Mouse (Mus musculus) CH12.LX (cell line): ENCODE results near the gene Gpr39.

Experiments used
- ETS1 ChIP-seq: conservative IDR thresholded peaks from 2 replicates; pipeline ENCODE4 v1.6.1; 2012; ENCODE audit warnings: low read depth, mild to moderate bottlenecking, inconsistent platforms, low read length, improper control_type of control experiment, moderate library complexity
- MAZ ChIP-seq: IDR thresholded peaks from 2 replicates; pipeline ENCODE4 v1.6.1; 2012; ENCODE audit warnings: low read depth, mild to moderate bottlenecking, inconsistent platforms, low read length, improper control_type of control experiment, moderate library complexity
- MEF2A ChIP-seq: IDR thresholded peaks from 2 replicates; pipeline ENCODE4 v1.6.1; 2014; ENCODE audit warnings: low read depth, mild to moderate bottlenecking, inconsistent platforms, low read length, improper control_type of control experiment, borderline replicate concordance
- MXI1 ChIP-seq: IDR thresholded peaks from 2 replicates; pipeline ENCODE4 v1.6.1; 2011; ENCODE audit warnings: mild to moderate bottlenecking, low read depth, low read length, improper control_type of control experiment
- NELFE ChIP-seq: IDR thresholded peaks from 2 replicates; pipeline ENCODE4 v1.6.1; 2011; ENCODE audit warnings: low read depth, low read length, improper control_type of control experiment
- POLR2A ChIP-seq: IDR thresholded peaks from 2 replicates; pipeline ENCODE4 v1.6.1; 2011; ENCODE audit warnings: low read depth, mild to moderate bottlenecking, improper control_type of control experiment, low read length
- SIN3A ChIP-seq: IDR thresholded peaks from 2 replicates; pipeline ENCODE4 v1.6.1; 2012; ENCODE audit warnings: low read length, improper control_type of control experiment, inconsistent platforms
- TBP ChIP-seq: conservative IDR thresholded peaks from 2 replicates; pipeline ENCODE4 v1.6.1; 2011; ENCODE audit warnings: low read depth, low read length, improper control_type of control experiment
- UBTF ChIP-seq: IDR thresholded peaks from 2 replicates; pipeline ENCODE4 v1.6.1; 2012; ENCODE audit warnings: low read depth, mild to moderate bottlenecking, inconsistent platforms, low read length, improper control_type of control experiment, moderate library complexity

DNA sequence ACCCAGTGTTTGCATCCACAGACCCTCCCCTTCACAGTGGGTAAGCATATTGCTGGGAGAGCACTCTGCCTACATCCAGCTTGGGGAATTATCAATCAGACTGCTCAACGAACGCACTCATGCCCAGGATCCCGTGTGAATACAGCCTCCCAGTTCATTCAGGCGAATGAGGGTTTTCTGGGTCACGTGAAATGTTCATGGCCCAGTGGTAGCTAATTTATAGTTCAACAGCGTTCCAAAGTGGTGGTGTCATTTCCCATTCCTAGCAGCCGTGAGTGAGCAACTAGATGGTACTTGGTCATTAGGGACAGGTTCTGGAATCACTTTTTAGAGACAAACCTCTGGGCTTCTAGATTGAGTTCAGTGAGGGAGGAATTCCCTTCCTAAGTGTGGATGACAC is 144.3 kb downstream of the Gpr39 start:
- TF ChIP-seq MAZ = no peak
- no peak for TF ChIP-seq POLR2A
- TF ChIP-seq SIN3A = no peak
- no peak for TF ChIP-seq MXI1
- no peak for TF ChIP-seq ETS1
- no peak for TF ChIP-seq NELFE
- TF ChIP-seq UBTF = no peak
- no peak for TF ChIP-seq MEF2A
- TF ChIP-seq TBP = no peak
